Mouse (Mus musculus): ENCODE measurements at regions not wholly inside any gene's neighbourhood (a gene's known extent, or its start where the extent isn't known, plus 50 kb on each side); places are given as distances from the start of the nearest gene placed in this dataset.

DNA sequence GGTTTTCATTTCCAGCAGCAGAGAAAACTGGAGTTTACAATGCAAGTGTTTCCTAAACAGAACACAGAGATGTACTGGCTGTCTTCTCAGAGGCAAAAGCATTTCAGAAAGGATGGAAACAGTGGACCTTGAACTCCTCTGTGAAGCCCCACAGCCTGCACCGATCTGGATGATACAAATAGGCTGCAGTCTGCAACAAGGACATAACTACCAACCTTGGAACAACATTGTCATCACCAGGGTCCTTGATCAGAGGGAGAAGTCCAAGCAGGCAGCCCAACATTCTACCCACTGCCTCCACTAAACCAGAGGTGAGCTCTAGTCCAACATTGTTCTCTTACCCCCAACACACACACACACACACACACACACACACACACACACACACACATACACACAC, 124.5 kb upstream of the Prok2 start:
- DNase-seq (ENCODE audit: low spot score) (no peak), ATAC-seq (ENCODE audit: insufficient read depth, low FRiP score, low TSS enrichment) (no peak)
- H3K4me3 ChIP-seq (ENCODE audit: low read depth, low read length) = no peak overlapping the region
- H3K9me3 ChIP-seq (ENCODE audit: control insufficient read depth, low read length) = no peaks in the 10 kb centered on the region
- no peak overlapping the region for H3K9ac ChIP-seq (ENCODE audit: low read length)
- H3K36me3 ChIP-seq (ENCODE audit: control insufficient read depth, insufficient read depth, low read length) = no peaks in the 10 kb centered on the region
- 91% methylated on average over 1 of the region's 1 CpGs for WGBS
- H3K27me3 ChIP-seq (ENCODE audit: control insufficient read depth, insufficient read depth, low read length) = no peaks in the 10 kb centered on the region
- no peak overlapping the region for H3K4me2 ChIP-seq (ENCODE audit: low read depth)
- no peaks in the 10 kb centered on the region for H3K4me1 ChIP-seq (ENCODE audit: control insufficient read depth, insufficient read depth, low read length)
- H3K27ac ChIP-seq (ENCODE audit: low read depth, low read length) = no peak overlapping the region

DNA sequence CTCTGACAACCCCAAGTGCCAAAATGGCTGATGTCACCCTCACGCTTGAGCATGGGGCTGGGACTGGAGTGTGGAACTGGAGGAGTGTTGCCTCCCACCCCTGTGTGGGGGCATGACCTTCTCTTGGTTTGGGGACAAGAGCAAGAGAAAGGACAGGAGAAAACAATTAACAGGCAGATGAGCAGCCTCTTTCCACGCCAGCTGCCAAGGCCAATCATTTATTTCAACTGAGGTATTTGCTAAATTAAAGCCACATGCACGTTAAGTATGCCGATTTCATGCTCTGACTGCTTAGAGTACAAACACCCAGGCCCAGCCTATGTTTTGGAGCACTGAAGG, 119.3 kb upstream of the Prok2 start:
- peak; percentile 62; the same call in 1 of the 2 replicates for ATAC-seq (ENCODE audit: insufficient read depth, low FRiP score, low TSS enrichment)
- 30% methylated on average over 4 of the region's 4 CpGs for WGBS
- H3K9me3 ChIP-seq (ENCODE audit: control insufficient read depth, low read length) = no peaks in the 10 kb centered on the region
- H3K9ac ChIP-seq (ENCODE audit: low read length) = no peak overlapping the region
- DNase-seq (ENCODE audit: low spot score) = no peak
- peaks cover 12% of the 10 kb centered on the region for H3K4me1 ChIP-seq (ENCODE audit: control insufficient read depth, insufficient read depth, low read length)
- no peaks in the 10 kb centered on the region for H3K36me3 ChIP-seq (ENCODE audit: control insufficient read depth, insufficient read depth, low read length)
- H3K4me3 ChIP-seq (ENCODE audit: low read depth, low read length) = no peak overlapping the region
- H3K27ac ChIP-seq (ENCODE audit: low read depth, low read length) = no peak overlapping the region
- no peak overlapping the region for H3K4me2 ChIP-seq (ENCODE audit: low read depth)
- no peaks in the 10 kb centered on the region for H3K27me3 ChIP-seq (ENCODE audit: control insufficient read depth, insufficient read depth, low read length)

- no peaks in the 10 kb centered on the region for H3K27me3 ChIP-seq (ENCODE audit: control insufficient read depth, insufficient read depth, low read length)
- no peak overlapping the region for H3K4me3 ChIP-seq (ENCODE audit: low read depth, low read length)
- peaks cover 12% of the 10 kb centered on the region for H3K4me1 ChIP-seq (ENCODE audit: control insufficient read depth, insufficient read depth, low read length)
- H3K9me3 ChIP-seq (ENCODE audit: control insufficient read depth, low read length) = no peaks in the 10 kb centered on the region
- no peak overlapping the region for H3K9ac ChIP-seq (ENCODE audit: low read length)
- H3K27ac ChIP-seq (ENCODE audit: low read depth, low read length) = no peak overlapping the region
- ATAC-seq (ENCODE audit: insufficient read depth, low FRiP score, low TSS enrichment) (peak; percentile 75), DNase-seq (ENCODE audit: low spot score) (no peak)
- H3K4me2 ChIP-seq (ENCODE audit: low read depth) = no peak overlapping the region
- no peaks in the 10 kb centered on the region for H3K36me3 ChIP-seq (ENCODE audit: control insufficient read depth, insufficient read depth, low read length)
- 15% methylated on average over 4 of the region's 4 CpGs for WGBS
These were observed 118.7 kb upstream of the Prok2 start for GRCm38 (mm10) chr6:99844775-99845507.

DNA sequence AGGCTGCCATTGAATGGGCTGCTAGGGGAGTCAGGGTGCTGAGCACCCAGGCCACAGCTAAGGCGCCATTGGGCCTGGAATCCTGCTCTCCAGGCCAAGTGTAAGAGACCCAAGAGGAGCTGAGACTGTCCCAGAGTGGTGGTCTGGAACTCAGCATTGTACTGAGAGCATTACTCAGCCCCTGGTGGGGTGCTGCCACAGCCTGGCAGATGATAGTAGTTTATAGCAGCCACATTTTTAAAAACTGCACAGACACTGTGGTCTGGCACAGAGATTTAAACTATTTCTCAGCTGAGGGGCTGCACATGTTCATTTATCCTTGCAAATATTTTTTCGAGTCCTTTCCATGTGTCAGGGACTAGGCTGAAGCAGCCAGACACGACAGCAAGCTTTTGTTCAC, 117.3 kb upstream of the Prok2 start:
- H3K9me3 ChIP-seq (ENCODE audit: control insufficient read depth, low read length) = no peaks in the 10 kb centered on the region
- no peak overlapping the region for H3K27ac ChIP-seq (ENCODE audit: low read depth, low read length)
- DNase-seq (ENCODE audit: low spot score) (no peak), ATAC-seq (ENCODE audit: insufficient read depth, low FRiP score, low TSS enrichment) (no peak)
- no peak overlapping the region for H3K9ac ChIP-seq (ENCODE audit: low read length)
- no peak overlapping the region for H3K4me2 ChIP-seq (ENCODE audit: low read depth)
- H3K4me3 ChIP-seq (ENCODE audit: low read depth, low read length) = no peak overlapping the region
- 52% methylated on average over 3 of the region's 3 CpGs for WGBS
- H3K27me3 ChIP-seq (ENCODE audit: control insufficient read depth, insufficient read depth, low read length) = no peaks in the 10 kb centered on the region
- peaks cover 12% of the 10 kb centered on the region for H3K4me1 ChIP-seq (ENCODE audit: control insufficient read depth, insufficient read depth, low read length)
- H3K36me3 ChIP-seq (ENCODE audit: control insufficient read depth, insufficient read depth, low read length) = no peaks in the 10 kb centered on the region

DNA sequence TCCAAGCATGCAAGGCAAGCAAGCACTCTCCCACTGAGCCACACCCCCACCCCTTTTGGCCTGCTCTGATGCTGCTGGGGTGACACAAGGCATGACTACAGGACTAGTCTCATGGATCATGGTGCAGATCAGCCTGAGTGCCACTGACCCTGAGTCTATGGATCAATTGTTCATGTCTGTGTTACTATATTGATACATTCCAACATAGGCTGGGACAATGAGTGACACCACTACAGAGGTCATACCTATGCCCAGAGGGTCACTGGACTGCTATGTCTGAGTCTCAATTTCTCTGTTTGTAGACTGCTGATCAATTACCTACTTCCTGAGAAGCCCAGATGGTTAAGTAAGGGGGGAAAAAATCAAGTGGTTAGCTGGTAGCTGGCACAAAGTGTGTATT, 116.5 kb upstream of the Prok2 start:
- Histone ChIP-seq H3K4me3 (ENCODE audit: low read depth, low read length) (no peak overlapping the region), H3K4me2 (ENCODE audit: low read depth) (no peak overlapping the region), H3K27ac (ENCODE audit: low read depth, low read length) (no peak overlapping the region), H3K27me3 (ENCODE audit: control insufficient read depth, insufficient read depth, low read length) (no peaks in the 10 kb centered on the region), H3K9ac (ENCODE audit: low read length) (no peak overlapping the region), H3K36me3 (ENCODE audit: control insufficient read depth, insufficient read depth, low read length) (no peaks in the 10 kb centered on the region), H3K4me1 (ENCODE audit: control insufficient read depth, insufficient read depth, low read length) (peaks cover 12% of the 10 kb centered on the region), H3K9me3 (ENCODE audit: control insufficient read depth, low read length) (no peaks in the 10 kb centered on the region)
- DNase-seq (ENCODE audit: low spot score) (no peak), ATAC-seq (ENCODE audit: insufficient read depth, low FRiP score, low TSS enrichment) (no peak)

DNA sequence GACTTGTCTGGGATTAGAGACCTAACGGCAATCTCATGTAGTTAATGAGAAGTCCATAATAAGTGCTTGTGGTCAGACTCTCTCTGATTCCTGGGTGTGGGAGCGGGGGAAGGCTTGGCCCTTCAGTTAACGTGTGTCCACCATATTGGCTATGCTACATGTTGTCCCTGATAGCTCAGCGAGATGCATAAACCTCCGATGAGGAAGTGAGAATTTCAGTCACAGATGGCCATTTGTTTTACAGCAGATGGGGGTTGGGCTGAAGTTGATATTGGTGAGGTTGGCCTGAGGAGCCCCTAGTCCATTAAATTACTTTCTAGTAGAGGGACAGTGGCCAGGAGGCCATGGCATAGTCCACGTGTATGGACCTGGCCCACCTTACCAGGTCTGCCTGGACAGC, 114.6 kb upstream of the Prok2 start:
- H3K4me1 ChIP-seq (ENCODE audit: control insufficient read depth, insufficient read depth, low read length) = peaks cover 12% of the 10 kb centered on the region
- no peaks in the 10 kb centered on the region for H3K27me3 ChIP-seq (ENCODE audit: control insufficient read depth, insufficient read depth, low read length)
- no peaks in the 10 kb centered on the region for H3K36me3 ChIP-seq (ENCODE audit: control insufficient read depth, insufficient read depth, low read length)
- DNase-seq (ENCODE audit: low spot score) (no peak), ATAC-seq (ENCODE audit: insufficient read depth, low FRiP score, low TSS enrichment) (no peak)
- H3K9ac ChIP-seq (ENCODE audit: low read length) = no peak overlapping the region
- H3K4me3 ChIP-seq (ENCODE audit: low read depth, low read length) = no peak overlapping the region
- no peaks in the 10 kb centered on the region for H3K9me3 ChIP-seq (ENCODE audit: control insufficient read depth, low read length)
- 92% methylated on average over 6 of the region's 6 CpGs for WGBS
- no peak overlapping the region for H3K4me2 ChIP-seq (ENCODE audit: low read depth)
- H3K27ac ChIP-seq (ENCODE audit: low read depth, low read length) = no peak overlapping the region

DNA sequence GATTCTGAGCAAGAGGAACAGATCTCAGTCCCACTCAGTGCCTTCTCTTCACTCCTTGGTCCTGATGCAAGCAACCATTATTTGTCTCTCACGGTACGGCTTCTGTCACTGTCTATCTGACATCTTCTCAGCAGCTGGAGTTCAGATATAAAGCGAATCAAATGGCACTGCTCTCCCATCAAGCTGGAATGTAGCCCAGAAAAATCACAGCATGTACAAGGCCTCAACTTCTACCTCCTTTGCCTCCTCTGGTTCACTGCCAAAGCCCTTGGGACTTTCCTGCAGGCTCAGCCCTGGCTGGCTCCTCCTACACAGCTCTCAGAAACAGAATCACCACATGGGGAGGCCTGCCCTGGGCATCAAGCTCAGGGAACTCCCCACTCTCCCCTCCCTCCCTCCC, 107.1 kb upstream of the Prok2 start:
- ATAC-seq (ENCODE audit: insufficient read depth, low FRiP score, low TSS enrichment) = no peak
- no peaks in the 10 kb centered on the region for H3K27me3 ChIP-seq (ENCODE audit: control insufficient read depth, insufficient read depth, low read length)
- no peaks in the 10 kb centered on the region for H3K4me1 ChIP-seq (ENCODE audit: control insufficient read depth, insufficient read depth, low read length)
- no peaks in the 10 kb centered on the region for H3K9me3 ChIP-seq (ENCODE audit: control insufficient read depth, low read length)
- no peak overlapping the region for H3K27ac ChIP-seq (ENCODE audit: low read depth, low read length)
- H3K36me3 ChIP-seq (ENCODE audit: control insufficient read depth, insufficient read depth, low read length) = no peaks in the 10 kb centered on the region
- WGBS = 69% methylated on average over 3 of the region's 3 CpGs
- H3K9ac ChIP-seq (ENCODE audit: low read length) = no peak overlapping the region
- DNase-seq (ENCODE audit: low spot score) = no peak
- no peak overlapping the region for H3K4me3 ChIP-seq (ENCODE audit: low read depth, low read length)
- H3K4me2 ChIP-seq (ENCODE audit: low read depth) = no peak overlapping the region

- Histone ChIP-seq H3K27ac (ENCODE audit: low read depth, low read length) (no peak overlapping the region), H3K4me1 (ENCODE audit: control insufficient read depth, insufficient read depth, low read length) (0 out of 2 replicates have a peak, but pooled peaks cover 4% of the 10 kb centered on the region), H3K9me3 (ENCODE audit: control insufficient read depth, low read length) (no peaks in the 10 kb centered on the region), H3K36me3 (ENCODE audit: control insufficient read depth, insufficient read depth, low read length) (no peaks in the 10 kb centered on the region), H3K4me3 (ENCODE audit: low read depth, low read length) (no peak overlapping the region), H3K4me2 (ENCODE audit: low read depth) (no peak overlapping the region), H3K27me3 (ENCODE audit: control insufficient read depth, insufficient read depth, low read length) (no peaks in the 10 kb centered on the region), H3K9ac (ENCODE audit: low read length) (no peak overlapping the region)
- WGBS = 95% methylated on average over 5 of the region's 5 CpGs
- no peak for DNase-seq (ENCODE audit: low spot score)
- no peak for ATAC-seq (ENCODE audit: insufficient read depth, low FRiP score, low TSS enrichment)
These were observed 101.4 kb upstream of the Prok2 start for GRCm38 (mm10) chr6:99827625-99828024.

GRCm38 (mm10) chr6:99824808-99825207, 98.6 kb upstream of the Prok2 start:
- 47% methylated on average over 6 of the region's 6 CpGs for WGBS
- ATAC-seq (ENCODE audit: insufficient read depth, low FRiP score, low TSS enrichment) (no peak), DNase-seq (ENCODE audit: low spot score) (no peak)

More at GRCm38 (mm10) chr6:99824808-99825207, 98.6 kb upstream of the Prok2 start:
- H3K4me1 ChIP-seq (ENCODE audit: control insufficient read depth, insufficient read depth, low read length) = 0 out of 2 replicates have a peak, but pooled peaks cover 4% of the 10 kb centered on the region
- no peaks in the 10 kb centered on the region for H3K27me3 ChIP-seq (ENCODE audit: control insufficient read depth, insufficient read depth, low read length)
- no peak overlapping the region for H3K4me2 ChIP-seq (ENCODE audit: low read depth)
- no peak overlapping the region for H3K4me3 ChIP-seq (ENCODE audit: low read depth, low read length)
- no peaks in the 10 kb centered on the region for H3K36me3 ChIP-seq (ENCODE audit: control insufficient read depth, insufficient read depth, low read length)
- H3K9me3 ChIP-seq (ENCODE audit: control insufficient read depth, low read length) = no peaks in the 10 kb centered on the region
- H3K9ac ChIP-seq (ENCODE audit: low read length) = no peak overlapping the region
- H3K27ac ChIP-seq (ENCODE audit: low read depth, low read length) = no peak overlapping the region

Data from neural tube, embryonic 11.5 days (tissue).